Mouse (Mus musculus) heart, adult 2 months (tissue): ENCODE results near the gene Pgam1. TPM values are rescaled to one million over a fixed set of nuclear protein-coding genes. Genes with fewer than 3 reads are reported as not detected.
A peak's percentile ranks its signal among the peaks of the same experiment; 100 is the strongest.

Source experiments
- DNase-seq, 2 experiments: peaks; one replicate each; pipeline ENCODE4 v3.0.0; 2021
- H3K27ac ChIP-seq: fragments of 200-600 bp; 2 replicates; pipeline ENCODE4 v1.8.1; 2022
- H3K27me3 ChIP-seq: fragments of 200-500 bp; 2 replicates; pipeline ENCODE4 v1.6.1; 2012; ENCODE audit warnings: mild to moderate bottlenecking, low read length, inconsistent platforms, mixed read lengths; ENCODE audit not compliant: control insufficient read depth, insufficient read depth
- H3K36me3 ChIP-seq: fragments of 200-500 bp; 2 replicates; pipeline ENCODE4 v1.6.1; 2012; ENCODE audit warnings: low read length, inconsistent platforms; ENCODE audit not compliant: control insufficient read depth, insufficient read depth
- H3K4me1 ChIP-seq: fragments of 200-500 bp; 2 replicates; pipeline ENCODE4 v1.6.1; 2011; ENCODE audit warnings: low read length; ENCODE audit not compliant: control insufficient read depth, insufficient read depth
- H3K4me3 ChIP-seq: fragments of 200-600 bp; 2 replicates; pipeline ENCODE4 v1.8.1; 2022
- H3K79me2 ChIP-seq: fragments of 200-500 bp; replicated peaks from 2 replicates; pipeline ENCODE4 v1.6.1; 2012; ENCODE audit warnings: mild to moderate bottlenecking, inconsistent platforms, low read length, moderate library complexity, mixed read lengths; ENCODE audit not compliant: control insufficient read depth, insufficient read depth
- H3K9ac ChIP-seq: fragments of 200-500 bp; 2 replicates; pipeline ENCODE4 v1.6.1; 2012; ENCODE audit warnings: low read depth, mild to moderate bottlenecking, control low read depth, inconsistent platforms, low read length, mixed read lengths
- CTCF ChIP-seq: fragments of 200-600 bp; IDR thresholded peaks from 2 replicates; pipeline ENCODE4 v1.8.1; 2022; ENCODE audit warnings: antibody characterized with exemption, mild to moderate bottlenecking, moderate library complexity
- EP300 ChIP-seq: fragments of 200-500 bp; IDR thresholded peaks from 2 replicates; pipeline ENCODE4 v1.6.1; 2011; ENCODE audit warnings: low read depth, low read length, control low read depth; ENCODE audit not compliant: insufficient read depth
- POLR2A ChIP-seq: fragments of 200-500 bp; IDR thresholded peaks from 2 replicates; pipeline ENCODE4 v1.6.1; 2011; ENCODE audit warnings: mild to moderate bottlenecking, low read depth, low read length, control low read depth; ENCODE audit not compliant: insufficient read depth
- WGBS: fragments of 180-500 bp; shearing (Covaris S2); methylation state at CpG from one replicate; pipeline ENCODE4 v1.1.7; 2018; 5-methylcytosine and 5-hydroxymethylcytosine counted together
- intact Hi-C: fragments of 180-260 bp; cut with DNase I; formaldehyde crosslinking; loops from one replicate; pipeline ENCODE4 v1.15.1; 2025
- polyA plus RNA-seq: library from polyadenylated mRNA; depleted of rRNA; stranded (reverse); fragments of >200 nt; gene quantifications from 2 replicates; pipeline ENCODE4 v1.2.3, GENCODE M21; 2012
- total RNA-seq, 2 experiments: library from RNA; stranded (reverse); gene quantifications; 2 replicates each; pipeline ENCODE4 v1.2.3; 2021

Pgam1 gene
- total and polyA plus RNA-seq, 3 experiments, result 111 to 135 (median 122) TPM

- Histone ChIP-seq H3K27ac (no peak overlapping the region), H3K4me3 (no peak overlapping the region), H3K9ac (no peak overlapping the region), H3K36me3 (no peaks in the 10 kb centered on the region), H3K79me2 (no peaks in the 10 kb centered on the region), H3K4me1 (no peaks in the 10 kb centered on the region), H3K27me3 (no peaks in the 10 kb centered on the region)
- WGBS, result 99% methylated on average over 4 of the region's 4 CpGs
- intact Hi-C loops, result no loop called here
- TF ChIP-seq CTCF, result no peak
- no peak for DNase-seq
These were observed 29.9 kb upstream of the Pgam1 start for GRCm38 (mm10) chr19:41881842-41882241.

- 94% methylated on average over 9 of the region's 9 CpGs for WGBS
These were observed 27.8 kb upstream of the Pgam1 start for GRCm38 (mm10) chr19:41883882-41884281.

GRCm38 (mm10) chr19:41888191-41888590, 23.5 kb upstream of the Pgam1 start:
- Histone ChIP-seq H3K9ac (no peak overlapping the region), H3K36me3 (no peaks in the 10 kb centered on the region), H3K27me3 (no peaks in the 10 kb centered on the region), H3K27ac (no peak overlapping the region), H3K4me3 (no peak overlapping the region), H3K79me2 (no peaks in the 10 kb centered on the region), H3K4me1 (no peaks in the 10 kb centered on the region)
- DNase-seq, result no peak
- TF ChIP-seq EP300, result no peak
- no peak for TF ChIP-seq POLR2A
- no peak for TF ChIP-seq CTCF
- intact Hi-C loops, result no loop called here

More at GRCm38 (mm10) chr19:41883882-41884281, 27.8 kb upstream of the Pgam1 start:
- Histone ChIP-seq H3K27ac (no peak overlapping the region), H3K27me3 (no peaks in the 10 kb centered on the region), H3K79me2 (no peaks in the 10 kb centered on the region), H3K36me3 (no peaks in the 10 kb centered on the region), H3K4me1 (no peaks in the 10 kb centered on the region), H3K4me3 (no peak overlapping the region), H3K9ac (no peak overlapping the region)
- intact Hi-C loops, result no loop called here
- DNase-seq, result no peak
- TF ChIP-seq EP300 (no peak), POLR2A (no peak), CTCF (no peak)

- DNase-seq, result peak; percentile 29 to 30
- intact Hi-C loops, result loop anchor here (5.0 kb wide), 1 partner anchor 37 kb away; the partner anchor contains the start of genes Exosc1 and Zdhhc16
These were observed 16.8 kb upstream of the Pgam1 start for GRCm38 (mm10) chr19:41894959-41895358.

GRCm38 (mm10) chr19:41895460-41896318, 16.0 kb upstream of the Pgam1 start, which contains the start of gene Rrp12:
Rrp12 (minus strand) TSS chr19:41896173.
- peak within 1 kb of the TSS; percentile 69 for H3K4me3 ChIP-seq
- WGBS, result 1% methylated on average over 46 of the region's 46 CpGs
- peak within 1 kb of the TSS; percentile 68 for H3K27ac ChIP-seq
- peak; percentile 70 to 83 for DNase-seq
- no peaks in the 10 kb centered on the region for H3K36me3 ChIP-seq
- 0 out of 2 replicates have a peak, but pooled peaks cover 1% of the 10 kb centered on the region for H3K4me1 ChIP-seq
- H3K27me3 ChIP-seq, result no peaks in the 10 kb centered on the region
- intact Hi-C loops, result loop anchor here (5.0 kb wide), 1 partner anchor 37 kb away; the partner anchor contains the start of genes Exosc1 and Zdhhc16
- TF ChIP-seq CTCF, result no peak
- TF ChIP-seq EP300, result 0 out of 2 replicates have a peak, but pooled peaks have one; percentile 28
- TF ChIP-seq POLR2A, result peak; percentile 62
- H3K9ac ChIP-seq, result peak within 1 kb of the TSS; percentile 43
- no peaks in the 10 kb centered on the region for H3K79me2 ChIP-seq

More at GRCm38 (mm10) chr19:41894959-41895358, 16.8 kb upstream of the Pgam1 start:
- peak overlapping the region; percentile 69 for H3K4me3 ChIP-seq
- TF ChIP-seq EP300 (no peak), POLR2A (no peak), CTCF (no peak)
- H3K36me3 ChIP-seq, result no peaks in the 10 kb centered on the region
- 26% methylated on average over 7 of the region's 7 CpGs for WGBS
- peak overlapping the region; percentile 68 for H3K27ac ChIP-seq
- H3K4me1 ChIP-seq, result 0 out of 2 replicates have a peak, but pooled peaks cover 1% of the 10 kb centered on the region
- H3K27me3 ChIP-seq, result no peaks in the 10 kb centered on the region
- no peaks in the 10 kb centered on the region for H3K79me2 ChIP-seq
- H3K9ac ChIP-seq, result no peak overlapping the region

GRCm38 (mm10) chr19:41896319-41896711, 15.4 kb upstream of the Pgam1 start:
- no peaks in the 10 kb centered on the region for H3K27me3 ChIP-seq
- H3K27ac ChIP-seq, result peak overlapping the region; percentile 68
- TF ChIP-seq POLR2A (no peak), EP300 (no peak), CTCF (no peak)
- intact Hi-C loops, result loop anchor here (5.0 kb wide), 1 partner anchor 36 kb away; the partner anchor contains the start of genes Exosc1 and Zdhhc16
- H3K4me3 ChIP-seq, result peak overlapping the region; percentile 69
- no peaks in the 10 kb centered on the region for H3K36me3 ChIP-seq
- no peak for DNase-seq
- whole genome bisulfite sequencing, result 13% methylated on average over 18 of the region's 18 CpGs
- no peaks in the 10 kb centered on the region for H3K79me2 ChIP-seq
- H3K4me1 ChIP-seq, result 0 out of 2 replicates have a peak, but pooled peaks cover 1% of the 10 kb centered on the region
- peak overlapping the region; percentile 4; the same call in 1 of the 2 replicates for H3K9ac ChIP-seq
